Mouse (Mus musculus) cerebellum, adult 2 months (tissue): Measurements from ENCODE around the gene Sh3tc1. TPM values are rescaled to one million over a fixed set of nuclear protein-coding genes. Genes with fewer than 3 reads are reported as not detected.
A peak's percentile ranks its signal among the peaks of the same experiment; 100 is the strongest.

Source experiments
- DNase-seq, 2 experiments: peaks; one replicate each; pipeline ENCODE4 v3.0.0; 2021
- H3K27ac ChIP-seq: fragments of 200-500 bp; 2 replicates; pipeline ENCODE4 v1.5.1; 2012; ENCODE audit warnings: low read length, control low read depth, inconsistent platforms; ENCODE audit not compliant: insufficient read depth
- H3K27me3 ChIP-seq: fragments of 200-500 bp; 2 replicates; pipeline ENCODE4 v1.6.1; 2012; ENCODE audit warnings: inconsistent platforms, mild to moderate bottlenecking, low read length, moderate library complexity; ENCODE audit not compliant: control insufficient read depth, insufficient read depth
- H3K4me1 ChIP-seq: fragments of 200-500 bp; 2 replicates; pipeline ENCODE4 v1.6.1; 2011; ENCODE audit warnings: low read length; ENCODE audit not compliant: control insufficient read depth, insufficient read depth
- H3K4me3 ChIP-seq: fragments of 200-500 bp; replicated peaks from 2 replicates; pipeline ENCODE3; 2011; ENCODE audit warnings: mild to moderate bottlenecking, low read depth, low read length, control low read depth; ENCODE audit not compliant: insufficient read depth
- CTCF ChIP-seq: fragments of 200-500 bp; IDR thresholded peaks from 2 replicates; pipeline ENCODE4 v1.5.1; 2011; ENCODE audit warnings: low read depth, mild to moderate bottlenecking, control low read depth, low read length, moderate library complexity, borderline replicate concordance; ENCODE audit not compliant: insufficient read depth
- POLR2A ChIP-seq: fragments of 200-500 bp; IDR thresholded peaks from 2 replicates; pipeline ENCODE4 v1.6.1; 2011; ENCODE audit warnings: low read length, control low read depth, borderline replicate concordance; ENCODE audit not compliant: insufficient read depth
- WGBS: fragments of 180-500 bp; shearing (Covaris S2); methylation state at CpG from one replicate; pipeline ENCODE4 v1.1.7; 2018; 5-methylcytosine and 5-hydroxymethylcytosine counted together
- polyA plus RNA-seq: library from polyadenylated mRNA; depleted of rRNA; stranded (reverse); fragments of >200 nt; gene quantifications from 2 replicates; pipeline ENCODE4 v1.2.3, GENCODE M21; 2012

Sh3tc1 gene
- polyA plus RNA-seq, 1 experiment: 1.7 TPM

DNA sequence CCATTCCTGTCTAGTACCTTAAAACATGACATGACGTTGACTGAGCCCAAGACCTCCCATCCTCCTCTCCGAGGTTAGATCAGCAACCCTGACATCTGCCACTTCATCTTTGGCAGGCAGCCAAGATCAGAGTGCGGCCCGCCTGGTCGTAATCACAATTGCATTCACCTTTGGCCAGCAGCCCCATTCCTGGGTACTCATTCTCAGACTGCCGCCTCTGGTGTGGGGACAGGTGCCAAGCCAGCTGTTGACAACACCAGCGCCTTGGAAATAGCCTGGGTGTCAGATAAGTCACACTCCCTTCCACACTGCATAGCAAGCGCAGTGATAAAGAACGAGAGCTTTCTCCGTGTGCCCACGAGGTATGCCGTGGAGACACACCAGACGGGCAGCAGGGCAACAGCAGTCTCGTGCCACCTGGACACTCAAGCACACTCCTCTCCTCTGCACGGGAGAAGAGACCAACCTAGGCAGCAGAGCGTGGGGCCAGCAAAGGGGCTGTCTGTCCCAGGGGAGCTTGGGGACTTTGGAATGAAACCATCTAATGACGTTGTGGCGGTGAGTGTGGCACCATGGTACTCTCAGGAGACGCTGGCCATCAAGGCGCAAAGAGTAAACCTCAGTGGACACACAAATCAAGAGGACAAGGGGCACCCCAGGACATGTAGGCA, 2.4 kb downstream of the Sh3tc1 start:
- peak; percentile 23 to 28 for DNase-seq
- Histone ChIP-seq H3K27ac (no peak overlapping the region), H3K4me3 (no peak overlapping the region), H3K27me3 (no peaks in the 10 kb centered on the region), H3K4me1 (peaks cover 5% of the 10 kb centered on the region)
- WGBS: 32% methylated on average over 20 of the region's 20 CpGs
- TF ChIP-seq POLR2A (no peak), CTCF (no peak)

DNA sequence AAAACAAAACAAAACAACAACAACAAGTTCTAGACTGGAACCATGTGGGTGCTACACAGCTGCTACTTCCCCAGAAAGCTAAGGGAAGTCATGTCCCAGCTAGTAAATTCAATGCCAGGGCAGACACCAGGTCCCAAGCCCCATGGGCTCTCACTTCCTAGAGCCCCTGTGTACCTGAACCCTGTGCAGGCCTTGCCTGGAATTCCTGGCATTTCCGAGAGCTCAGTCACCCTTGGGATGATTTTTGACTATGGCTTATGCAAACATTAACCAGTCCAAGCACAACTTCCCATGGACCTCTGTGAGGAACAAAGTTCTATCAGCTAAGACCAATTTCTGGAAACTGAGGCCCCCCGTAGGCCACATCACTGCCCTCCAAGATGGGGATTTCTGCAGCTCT, 6.3 kb downstream of the Sh3tc1 start:
- no peak for DNase-seq
- TF ChIP-seq POLR2A: no peak
- TF ChIP-seq CTCF: no peak
- no peaks in the 10 kb centered on the region for H3K27me3 ChIP-seq
- 95% methylated on average over 2 of the region's 2 CpGs for WGBS
- no peak overlapping the region for H3K27ac ChIP-seq
- peaks cover 16% of the 10 kb centered on the region for H3K4me1 ChIP-seq
- no peak overlapping the region for H3K4me3 ChIP-seq

DNA sequence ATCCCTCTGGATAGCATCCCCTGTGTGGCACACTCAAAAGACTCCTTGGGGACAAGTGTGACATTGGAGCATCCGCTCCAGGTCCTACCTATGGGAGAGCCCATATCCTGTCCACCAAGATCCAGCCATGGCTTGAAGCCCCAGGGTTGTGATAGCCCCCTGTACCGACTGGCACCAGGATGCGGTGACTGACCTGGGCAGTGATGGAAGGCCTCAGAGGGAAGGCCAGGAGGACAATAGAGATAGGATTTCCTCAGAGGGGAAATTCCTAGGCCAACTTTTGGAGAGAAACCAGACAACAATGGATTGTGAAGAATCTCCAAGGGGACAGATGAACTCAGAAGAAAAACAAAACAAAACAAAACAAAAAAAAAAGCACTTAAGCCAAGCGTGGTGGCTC, 8.8 kb downstream of the Sh3tc1 start:
- DNase-seq: no peak
- 92% methylated on average over 4 of the region's 4 CpGs for WGBS
- Histone ChIP-seq H3K27me3 (no peaks in the 10 kb centered on the region), H3K27ac (no peak overlapping the region), H3K4me3 (no peak overlapping the region), H3K4me1 (peaks cover 16% of the 10 kb centered on the region)
- TF ChIP-seq POLR2A (no peak), CTCF (no peak)

DNA sequence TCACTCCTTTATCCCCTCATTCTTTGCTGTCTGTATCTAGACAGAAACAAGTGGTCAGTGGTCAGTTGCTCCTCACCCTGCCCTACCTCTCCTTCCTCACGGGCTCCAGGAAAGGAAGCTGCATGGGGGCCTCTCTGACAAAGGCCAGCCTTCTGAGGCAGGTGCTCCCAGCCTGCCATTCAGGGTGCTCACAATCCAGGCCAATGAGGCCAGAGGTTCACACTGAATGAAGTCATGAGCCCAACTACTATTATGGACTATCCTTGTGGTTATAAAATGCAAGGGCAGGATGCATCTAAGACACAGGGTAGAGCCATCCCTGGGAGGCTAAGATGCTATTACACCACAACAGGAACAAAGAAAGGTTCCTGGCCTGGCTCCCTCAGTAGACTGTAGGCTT, 9.2 kb downstream of the Sh3tc1 start:
- TF ChIP-seq POLR2A: no peak
- TF ChIP-seq CTCF: no peak
- 94% methylated on average over 1 of the region's 1 CpGs for WGBS
- Histone ChIP-seq H3K27me3 (no peaks in the 10 kb centered on the region), H3K4me3 (no peak overlapping the region), H3K4me1 (peaks cover 16% of the 10 kb centered on the region), H3K27ac (no peak overlapping the region)
- no peak for DNase-seq

DNA sequence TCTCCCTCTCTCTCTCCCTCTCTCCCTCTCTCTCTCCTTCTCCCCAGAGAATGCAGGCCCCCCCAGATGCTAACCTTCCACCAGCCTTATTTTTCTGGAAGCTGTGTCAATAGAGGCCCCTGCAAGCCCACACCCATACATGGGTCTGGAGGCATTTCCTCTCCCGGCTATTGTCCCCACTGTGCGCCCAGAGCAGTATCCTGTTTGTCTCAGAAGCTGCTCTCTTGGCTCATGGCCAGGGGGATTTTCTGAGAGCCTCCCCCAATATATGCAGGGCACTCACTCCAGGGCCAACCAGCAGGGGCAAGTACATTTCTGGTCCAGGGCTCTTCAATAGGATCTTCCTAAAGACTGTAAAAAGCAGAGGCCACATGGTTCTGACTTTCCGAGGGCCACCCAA, 9.9 kb downstream of the Sh3tc1 start:
- H3K4me1 ChIP-seq: peaks cover 16% of the 10 kb centered on the region
- no peaks in the 10 kb centered on the region for H3K27me3 ChIP-seq
- DNase-seq: no peak
- WGBS: 91% methylated on average over 3 of the region's 3 CpGs
- H3K27ac ChIP-seq: no peak overlapping the region
- TF ChIP-seq POLR2A (no peak), CTCF (no peak)
- no peak overlapping the region for H3K4me3 ChIP-seq

DNA sequence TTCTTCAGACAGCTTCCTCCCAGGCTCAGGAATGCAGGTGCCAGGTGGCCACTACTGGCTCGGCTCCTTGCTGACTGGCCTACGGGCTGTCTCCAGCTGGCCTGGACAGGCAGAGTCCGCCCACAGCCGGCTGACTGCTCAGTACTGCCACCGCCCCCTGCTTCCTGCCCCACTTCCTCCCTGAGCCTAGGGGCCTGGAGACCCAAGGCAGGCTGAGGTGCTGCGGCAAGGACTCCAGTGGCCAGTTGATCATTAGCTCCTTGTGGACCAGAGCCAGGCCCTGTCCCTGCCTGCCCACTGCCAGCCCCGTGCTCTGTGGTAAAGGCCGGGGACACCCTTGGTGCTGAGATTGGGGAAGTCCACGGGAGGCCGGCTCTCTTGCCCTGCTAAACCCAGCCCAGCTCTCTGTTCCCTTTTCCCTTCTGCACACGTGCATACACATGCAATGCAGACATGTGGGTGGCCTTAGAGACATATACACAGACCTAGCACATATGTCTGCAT, 10.8 kb downstream of the Sh3tc1 start:
- WGBS: 6% methylated on average over 11 of the region's 11 CpGs
- Histone ChIP-seq H3K4me3 (no peak overlapping the region), H3K4me1 (peaks cover 16% of the 10 kb centered on the region), H3K27me3 (no peaks in the 10 kb centered on the region), H3K27ac (peak overlapping the region; percentile 21)
- peak; percentile 71 to 75 for DNase-seq
- TF ChIP-seq CTCF: no peak
- TF ChIP-seq POLR2A: no peak

DNA sequence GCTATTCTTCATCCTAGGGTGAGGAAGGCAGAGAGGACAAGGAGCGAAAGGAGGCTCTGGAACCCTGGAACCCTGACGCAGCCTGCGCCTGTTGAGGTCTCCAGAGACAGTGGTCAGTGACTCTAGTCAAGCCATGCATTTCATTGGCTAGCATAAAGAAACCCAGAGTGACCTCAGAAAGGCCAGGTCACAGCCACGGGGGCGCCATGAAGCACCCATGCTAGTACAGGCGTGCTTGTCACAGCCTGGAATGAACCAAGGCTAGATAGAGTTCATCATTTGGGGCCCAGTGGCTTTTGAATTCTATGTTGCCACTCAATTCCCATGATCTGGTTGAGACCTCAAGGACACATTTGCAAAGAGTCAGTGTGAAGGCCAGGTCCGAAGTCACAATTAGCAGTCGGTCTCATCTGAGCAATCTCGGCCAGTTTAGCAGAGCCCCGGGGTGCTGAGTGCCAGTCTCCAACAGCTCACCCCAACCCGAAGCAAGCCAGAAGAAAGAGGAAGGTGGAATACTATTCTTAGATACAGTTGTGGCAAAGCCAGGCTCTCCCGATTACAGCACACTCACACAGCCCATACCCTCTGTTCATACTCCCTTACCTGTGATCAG, 11.3 kb downstream of the Sh3tc1 start:
- no peak overlapping the region for H3K4me3 ChIP-seq
- peak overlapping the region; percentile 25; the same call in 1 of the 2 replicates for H3K27ac ChIP-seq
- H3K4me1 ChIP-seq: peaks cover 16% of the 10 kb centered on the region
- no peaks in the 10 kb centered on the region for H3K27me3 ChIP-seq
- DNase-seq: no peak
- 58% methylated on average over 12 of the region's 12 CpGs for WGBS
- TF ChIP-seq CTCF (no peak), POLR2A (no peak)

DNA sequence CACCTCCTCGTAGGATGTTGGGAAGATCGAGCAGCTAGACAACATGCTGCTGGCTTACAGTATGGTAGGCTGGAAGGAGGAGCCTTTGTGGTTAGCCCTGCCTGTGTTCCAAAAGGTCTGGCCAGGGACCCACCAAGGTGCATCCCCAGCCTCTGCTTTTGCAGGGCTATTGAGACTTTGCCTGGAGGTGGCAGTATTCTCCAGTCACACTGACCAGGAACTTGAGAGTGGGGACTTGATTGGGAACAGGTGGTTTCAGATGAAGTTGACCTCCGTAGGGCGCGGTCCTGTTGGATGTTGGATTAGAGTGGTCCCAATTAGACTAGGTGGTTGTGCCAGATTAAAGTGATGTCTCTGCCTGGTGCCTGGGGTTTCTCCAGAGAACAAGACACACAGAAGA, 12.3 kb downstream of the Sh3tc1 start:
- no peak overlapping the region for H3K27ac ChIP-seq
- no peaks in the 10 kb centered on the region for H3K27me3 ChIP-seq
- no peak overlapping the region for H3K4me3 ChIP-seq
- TF ChIP-seq POLR2A (no peak), CTCF (no peak)
- 95% methylated on average over 5 of the region's 5 CpGs for WGBS
- peaks cover 16% of the 10 kb centered on the region for H3K4me1 ChIP-seq
- no peak for DNase-seq
